Mouse (Mus musculus): ENCODE data around the gene Nmnat1. TPM values are rescaled to one million over a fixed set of nuclear protein-coding genes. Genes with fewer than 3 reads are reported as not detected.

Nmnat1 gene
- 13.9 and 14.2 TPM in 2 replicates for polyA plus RNA-seq (2015; fragmentation: Nextera tagmentation; extraction: Ambion mirVana)

DNA sequence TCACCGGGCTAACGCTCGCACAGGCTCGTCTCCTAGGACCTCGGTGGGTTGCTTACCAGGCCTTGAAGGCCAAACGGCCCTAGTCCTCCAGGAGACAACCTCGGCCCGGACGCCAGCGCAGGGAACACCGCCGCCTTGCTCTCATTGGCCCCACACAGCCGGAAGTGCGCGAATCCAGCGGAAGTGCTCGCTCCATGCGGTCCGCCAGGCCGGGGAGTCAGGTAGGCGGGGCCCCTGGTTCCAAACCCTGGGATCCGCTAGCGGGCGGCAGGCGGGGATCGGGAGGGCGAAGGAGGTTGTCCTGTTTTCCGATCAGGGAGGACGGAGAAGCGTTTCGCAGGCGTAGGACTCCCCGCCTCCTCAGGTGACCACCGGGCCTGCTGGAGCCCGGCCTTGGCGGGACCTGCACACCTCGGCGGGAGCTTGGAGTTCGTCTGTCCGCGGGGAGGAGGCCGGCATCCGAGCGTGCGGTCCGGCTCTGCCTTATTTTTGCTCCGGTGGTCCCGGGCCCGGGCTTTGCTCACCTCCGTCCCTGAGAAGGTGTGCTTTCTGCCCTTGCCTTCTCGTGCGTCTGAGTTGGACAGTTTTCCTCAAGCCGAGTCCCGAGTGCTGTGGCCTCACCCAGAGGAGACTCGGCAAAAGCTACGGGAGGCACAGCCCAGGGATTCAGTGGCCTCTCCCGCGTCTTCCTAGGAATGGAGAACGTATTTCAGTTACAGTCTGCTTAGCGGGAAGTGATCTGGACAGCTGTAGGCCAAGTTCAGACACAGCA lies at the start of gene Nmnat1, which contains the start of gene Lzic:
Gene Nmnat1 (minus strand): TSS at position 150 of the 772 bp plus-strand sequence.
Gene Lzic (plus strand): TSS at position 177 of the 772 bp plus-strand sequence.
- peak; percentile 98 for ATAC-seq (ENCODE audit: low FRiP score, low TSS enrichment)
- H3K4me3 ChIP-seq (ENCODE audit: low read length) = peak within 1 kb of the TSS; percentile 74
- WGBS = under 1% methylated on average over 60 of the region's 60 CpGs
- peak within 1 kb of the TSS; percentile 81 for H3K4me2 ChIP-seq (replicated peaks; ENCODE audit: low read depth, low read length)
- H3K9me3 ChIP-seq (ENCODE audit: low read length) = no peaks in the 10 kb centered on the region
- peaks cover 25% of the 10 kb centered on the region for H3K36me3 ChIP-seq (ENCODE audit: insufficient read depth, low read length)
- peak within 1 kb of the TSS; percentile 81 for H3K9ac ChIP-seq (replicated peaks; ENCODE audit: low read length)
- peak within 1 kb of the TSS; percentile 82 for H3K27ac ChIP-seq (ENCODE audit: low read length)
- H3K27me3 ChIP-seq (ENCODE audit: insufficient read depth, low read length) = no peaks in the 10 kb centered on the region
- peaks cover 12% of the 10 kb centered on the region for H3K4me1 ChIP-seq (ENCODE audit: insufficient read depth, low read length)

DNA sequence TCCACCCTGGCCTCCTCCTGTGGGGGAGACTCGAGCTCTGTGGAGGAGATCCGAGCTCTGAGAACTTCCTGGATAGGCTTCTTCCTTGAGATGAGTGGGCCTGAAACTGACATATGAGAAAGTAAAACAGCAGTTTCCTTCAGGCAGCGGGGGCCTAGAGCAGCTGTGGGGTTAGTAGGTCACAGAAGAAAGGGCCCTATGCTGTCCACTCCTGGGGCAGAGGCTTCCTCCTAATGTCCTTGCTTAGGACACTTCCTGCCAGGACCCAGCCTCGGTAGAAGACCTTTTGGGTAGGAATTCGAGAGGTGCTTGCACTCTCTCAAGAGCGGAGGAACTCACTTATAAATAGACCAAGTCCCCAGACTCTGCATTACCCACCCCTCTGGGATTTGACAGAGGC lies 44.7 kb upstream of the Nmnat1 start:
- WGBS = 25% methylated on average over 6 of the region's 6 CpGs
- Histone ChIP-seq H3K4me1 (ENCODE audit: insufficient read depth, low read length) (peaks cover 41% of the 10 kb centered on the region), H3K27me3 (ENCODE audit: insufficient read depth, low read length) (no peaks in the 10 kb centered on the region), H3K4me2 (replicated peaks; ENCODE audit: low read depth, low read length) (no peak overlapping the region), H3K4me3 (ENCODE audit: low read length) (no peak overlapping the region), H3K9me3 (ENCODE audit: low read length) (no peaks in the 10 kb centered on the region), H3K36me3 (ENCODE audit: insufficient read depth, low read length) (no peaks in the 10 kb centered on the region), H3K27ac (ENCODE audit: low read length) (peak overlapping the region; percentile 84), H3K9ac (replicated peaks; ENCODE audit: low read length) (no peak overlapping the region)
- peak; percentile 50; the same call in 1 of the 2 replicates for ATAC-seq (ENCODE audit: low FRiP score, low TSS enrichment)

DNA sequence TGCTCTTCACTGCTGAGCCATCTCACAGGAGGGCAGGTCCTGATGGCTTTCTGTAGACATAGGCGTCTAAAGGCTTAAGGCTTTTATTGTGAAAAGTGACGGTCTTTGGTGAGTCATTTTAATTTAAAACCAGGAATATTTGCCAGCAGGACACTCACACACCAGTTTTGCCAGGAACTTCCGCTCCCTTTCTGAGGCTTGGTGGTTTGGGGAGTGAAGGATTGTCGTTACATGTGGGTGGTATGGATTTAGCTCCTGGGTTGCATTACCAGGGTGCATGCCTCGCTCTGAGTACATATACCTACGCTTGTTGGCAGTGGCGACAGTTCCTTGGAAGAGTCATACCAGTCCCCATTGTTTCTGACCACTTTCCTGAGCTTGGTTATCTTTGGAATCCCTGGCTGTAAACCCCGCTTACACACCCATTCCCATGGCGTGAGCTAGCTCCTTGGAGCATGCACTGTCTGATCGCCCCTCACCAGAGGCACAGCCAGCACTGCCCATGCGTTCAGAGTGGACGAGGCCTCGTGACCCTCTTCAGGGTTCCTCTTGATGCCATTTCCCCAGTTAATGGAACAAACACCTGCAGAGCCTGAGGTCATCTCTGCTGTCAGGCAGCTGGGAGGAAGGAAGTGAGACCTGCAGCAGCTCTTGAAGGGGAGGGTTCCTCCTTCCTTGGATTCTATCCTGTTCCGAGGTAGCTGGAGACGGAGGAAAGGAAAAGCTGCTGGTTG lies 42.8 kb upstream of the Nmnat1 start:
- 56% methylated on average over 15 of the region's 15 CpGs for WGBS

DNA sequence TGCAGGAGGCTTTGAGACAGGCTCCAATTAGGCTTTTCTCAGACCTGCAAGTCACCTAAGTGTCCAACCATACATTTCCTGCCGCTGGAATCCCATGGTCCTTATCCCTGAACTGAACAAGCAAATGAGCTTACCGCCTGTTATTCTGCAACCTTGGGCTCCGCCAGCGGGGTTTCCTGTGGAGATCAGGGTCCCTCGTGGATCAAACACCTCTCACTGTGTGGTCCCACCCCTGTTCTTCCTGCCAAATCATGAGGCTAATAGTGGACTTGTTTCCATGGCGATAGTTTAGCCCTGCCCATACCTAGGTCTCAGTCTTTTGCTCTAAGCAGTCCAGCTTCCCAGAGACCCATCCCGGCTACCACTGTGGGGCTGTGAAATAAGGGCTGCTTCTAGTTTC lies 41.3 kb upstream of the Nmnat1 start:
- H3K4me2 ChIP-seq (replicated peaks; ENCODE audit: low read depth, low read length) = no peak overlapping the region
- no peak overlapping the region for H3K4me3 ChIP-seq (ENCODE audit: low read length)
- 26% methylated on average over 7 of the region's 7 CpGs for WGBS
- H3K27ac ChIP-seq (ENCODE audit: low read length) = peak overlapping the region; percentile 25; the same call in 1 of the 2 replicates
- ATAC-seq (ENCODE audit: low FRiP score, low TSS enrichment) = peak; percentile 40; the same call in 1 of the 2 replicates
- no peaks in the 10 kb centered on the region for H3K27me3 ChIP-seq (ENCODE audit: insufficient read depth, low read length)
- peaks cover 45% of the 10 kb centered on the region for H3K4me1 ChIP-seq (ENCODE audit: insufficient read depth, low read length)
- H3K9ac ChIP-seq (replicated peaks; ENCODE audit: low read length) = peak overlapping the region; percentile 46
- H3K9me3 ChIP-seq (ENCODE audit: low read length) = no peaks in the 10 kb centered on the region
- no peaks in the 10 kb centered on the region for H3K36me3 ChIP-seq (ENCODE audit: insufficient read depth, low read length)

More for the DNA sequence above, 42.8 kb upstream of the Nmnat1 start:
- Histone ChIP-seq H3K4me2 (replicated peaks; ENCODE audit: low read depth, low read length) (no peak overlapping the region), H3K36me3 (ENCODE audit: insufficient read depth, low read length) (no peaks in the 10 kb centered on the region), H3K9me3 (ENCODE audit: low read length) (no peaks in the 10 kb centered on the region), H3K27me3 (ENCODE audit: insufficient read depth, low read length) (no peaks in the 10 kb centered on the region), H3K27ac (ENCODE audit: low read length) (0 out of 2 replicates have a peak overlapping the region, but pooled peaks have one; percentile 23), H3K9ac (replicated peaks; ENCODE audit: low read length) (peak overlapping the region; percentile 2), H3K4me3 (ENCODE audit: low read length) (no peak overlapping the region), H3K4me1 (ENCODE audit: insufficient read depth, low read length) (peaks cover 44% of the 10 kb centered on the region)
- ATAC-seq (ENCODE audit: low FRiP score, low TSS enrichment) = no peak

DNA sequence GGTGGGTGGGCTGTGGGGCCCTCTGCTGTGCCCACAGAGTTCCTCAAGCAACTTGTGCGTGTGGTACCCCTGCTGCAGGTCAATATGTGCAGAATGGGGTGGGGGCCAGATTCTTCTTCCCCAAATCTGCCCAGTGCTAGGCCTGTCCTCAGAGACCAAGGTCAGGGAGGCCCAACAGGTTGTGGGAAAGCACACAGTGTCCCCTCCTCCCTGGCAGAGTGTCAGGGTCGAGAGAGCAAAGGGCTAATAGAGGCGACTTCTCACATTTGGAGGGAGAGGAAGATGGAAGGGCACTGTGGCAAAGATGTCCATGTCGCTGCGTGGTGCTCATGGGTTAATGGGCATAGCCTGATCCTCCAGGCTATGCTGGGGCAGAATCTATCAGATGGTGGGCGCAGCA lies 40.8 kb upstream of the Nmnat1 start:
- WGBS = 49% methylated on average over 6 of the region's 6 CpGs
- Histone ChIP-seq H3K4me3 (ENCODE audit: low read length) (no peak overlapping the region), H3K9ac (replicated peaks; ENCODE audit: low read length) (peak overlapping the region; percentile 46), H3K9me3 (ENCODE audit: low read length) (no peaks in the 10 kb centered on the region), H3K4me2 (replicated peaks; ENCODE audit: low read depth, low read length) (no peak overlapping the region), H3K36me3 (ENCODE audit: insufficient read depth, low read length) (no peaks in the 10 kb centered on the region), H3K4me1 (ENCODE audit: insufficient read depth, low read length) (peaks cover 50% of the 10 kb centered on the region), H3K27me3 (ENCODE audit: insufficient read depth, low read length) (no peaks in the 10 kb centered on the region), H3K27ac (ENCODE audit: low read length) (0 out of 2 replicates have a peak overlapping the region, but pooled peaks have one; percentile 25)
- no peak for ATAC-seq (ENCODE audit: low FRiP score, low TSS enrichment)

DNA sequence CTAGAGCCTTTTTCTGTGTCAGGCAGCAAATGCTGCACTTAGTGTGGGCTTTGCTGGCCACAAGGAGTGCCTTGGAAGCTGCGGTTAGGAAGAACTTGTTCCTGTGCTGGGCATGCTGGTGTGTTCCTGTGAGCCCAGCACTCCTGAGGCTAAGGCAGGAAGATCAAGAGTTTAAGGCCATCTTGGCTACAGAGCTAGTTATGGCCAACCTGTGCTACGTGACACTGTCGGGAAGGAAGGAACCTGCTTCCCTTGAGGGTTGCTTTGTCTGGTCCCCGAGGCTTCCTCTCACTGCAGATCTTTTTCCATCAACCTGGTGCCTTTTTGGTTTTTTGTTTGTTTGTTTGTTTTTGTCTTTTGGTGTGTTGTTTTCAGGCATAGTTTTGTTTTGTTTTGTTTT lies 40.2 kb upstream of the Nmnat1 start:
- Histone ChIP-seq H3K36me3 (ENCODE audit: insufficient read depth, low read length) (no peaks in the 10 kb centered on the region), H3K4me1 (ENCODE audit: insufficient read depth, low read length) (peaks cover 51% of the 10 kb centered on the region), H3K27me3 (ENCODE audit: insufficient read depth, low read length) (no peaks in the 10 kb centered on the region), H3K27ac (ENCODE audit: low read length) (no peak overlapping the region), H3K9ac (replicated peaks; ENCODE audit: low read length) (no peak overlapping the region), H3K4me3 (ENCODE audit: low read length) (no peak overlapping the region), H3K9me3 (ENCODE audit: low read length) (no peaks in the 10 kb centered on the region), H3K4me2 (replicated peaks; ENCODE audit: low read depth, low read length) (no peak overlapping the region)
- no peak for ATAC-seq (ENCODE audit: low FRiP score, low TSS enrichment)
- 83% methylated on average over 4 of the region's 4 CpGs for WGBS

DNA sequence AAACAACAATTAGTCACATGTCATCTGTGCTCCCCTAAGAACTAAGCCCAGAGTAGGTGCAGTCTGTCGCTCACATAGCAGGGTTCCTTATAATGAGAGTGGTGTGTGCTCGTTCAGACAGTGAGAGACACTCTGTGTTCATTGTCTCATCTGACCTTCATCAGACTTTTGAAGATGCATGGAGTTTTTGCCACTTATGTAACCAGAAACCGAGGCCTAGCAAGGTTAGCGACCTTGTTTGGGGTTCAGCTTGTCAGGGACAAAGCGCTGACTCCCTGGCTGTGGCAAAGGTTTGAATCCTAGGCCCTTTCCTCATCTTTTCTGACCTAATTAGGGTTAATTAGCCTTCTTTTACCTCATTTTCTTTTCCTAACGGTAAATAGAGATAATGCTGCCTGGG lies 39.0 kb upstream of the Nmnat1 start:
- Histone ChIP-seq H3K4me2 (replicated peaks; ENCODE audit: low read depth, low read length) (no peak overlapping the region), H3K4me1 (ENCODE audit: insufficient read depth, low read length) (peaks cover 55% of the 10 kb centered on the region), H3K27ac (ENCODE audit: low read length) (no peak overlapping the region), H3K4me3 (ENCODE audit: low read length) (no peak overlapping the region), H3K9ac (replicated peaks; ENCODE audit: low read length) (no peak overlapping the region), H3K9me3 (ENCODE audit: low read length) (no peaks in the 10 kb centered on the region), H3K36me3 (ENCODE audit: insufficient read depth, low read length) (no peaks in the 10 kb centered on the region), H3K27me3 (ENCODE audit: insufficient read depth, low read length) (no peaks in the 10 kb centered on the region)
- ATAC-seq (ENCODE audit: low FRiP score, low TSS enrichment) = no peak
- 84% methylated on average over 6 of the region's 6 CpGs for WGBS

DNA sequence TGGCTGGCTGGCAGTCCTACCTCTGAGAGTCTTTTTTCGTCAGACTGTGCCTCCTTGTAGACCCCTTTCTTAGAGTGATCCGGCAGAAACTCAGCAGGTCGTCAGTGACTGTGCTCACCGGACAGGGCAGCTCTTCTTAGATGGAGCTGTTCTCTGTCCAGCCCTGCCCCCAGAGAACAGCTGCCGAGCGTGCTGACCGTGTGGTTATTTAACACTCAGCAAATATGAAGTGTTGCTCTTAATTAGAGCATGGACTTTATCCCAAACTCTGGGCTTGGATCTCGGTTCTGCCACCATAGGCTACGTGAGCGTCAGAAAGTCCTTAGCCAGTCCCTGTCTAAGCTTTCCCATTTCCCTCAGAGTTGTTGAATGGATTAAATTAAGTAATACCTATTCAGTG lies 36.3 kb upstream of the Nmnat1 start:
- 56% methylated on average over 10 of the region's 10 CpGs for WGBS
- Histone ChIP-seq H3K36me3 (ENCODE audit: insufficient read depth, low read length) (no peaks in the 10 kb centered on the region), H3K4me3 (ENCODE audit: low read length) (no peak overlapping the region), H3K9me3 (ENCODE audit: low read length) (no peaks in the 10 kb centered on the region), H3K9ac (replicated peaks; ENCODE audit: low read length) (no peak overlapping the region; the same call in 1 of the 2 replicates), H3K4me1 (ENCODE audit: insufficient read depth, low read length) (peaks cover 40% of the 10 kb centered on the region), H3K4me2 (replicated peaks; ENCODE audit: low read depth, low read length) (no peak overlapping the region), H3K27ac (ENCODE audit: low read length) (no peak overlapping the region), H3K27me3 (ENCODE audit: insufficient read depth, low read length) (no peaks in the 10 kb centered on the region)
- ATAC-seq (ENCODE audit: low FRiP score, low TSS enrichment) = no peak

DNA sequence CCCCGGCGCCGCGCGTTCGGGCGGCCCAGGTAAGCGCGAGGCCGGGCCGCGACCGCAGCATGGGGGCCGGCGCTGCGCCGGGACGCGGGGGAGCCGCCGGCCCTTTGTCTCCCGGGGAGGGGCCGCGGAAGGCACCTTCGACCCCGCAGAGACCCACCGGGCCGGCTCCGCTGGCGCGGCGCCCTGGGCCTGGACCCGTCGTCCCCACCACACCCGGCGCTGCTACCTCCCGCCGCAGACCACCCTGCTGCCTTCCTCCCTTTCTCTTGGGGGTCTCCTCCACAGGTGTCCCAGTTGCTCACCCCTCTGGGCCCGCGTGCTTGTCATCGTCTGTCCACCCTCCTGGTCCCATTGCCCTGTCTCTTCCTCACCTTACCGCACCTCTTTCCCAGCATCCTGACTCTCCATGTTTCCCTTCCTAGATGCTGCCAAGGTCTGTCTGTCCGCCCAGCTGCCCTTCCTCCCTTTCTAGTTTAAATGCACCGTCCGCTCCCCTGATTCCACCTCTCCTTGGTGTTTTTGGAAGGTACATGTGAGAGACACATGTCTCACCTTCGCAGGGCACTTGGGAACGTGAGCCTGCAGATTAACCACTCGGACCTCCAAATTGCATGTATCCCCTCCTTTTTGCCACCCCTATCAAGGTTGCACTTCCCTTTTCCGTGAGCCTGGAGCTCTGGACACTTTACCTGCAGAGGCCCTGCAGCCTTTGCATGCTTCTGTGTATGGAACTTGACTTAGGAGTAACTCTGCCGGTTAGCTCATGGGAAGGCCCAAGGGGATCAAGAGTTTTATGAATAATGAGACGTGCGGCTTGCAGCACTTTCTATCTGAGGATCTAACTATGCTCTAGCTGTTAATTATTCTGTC lies 33.6 kb upstream of the Nmnat1 start:
- ATAC-seq (ENCODE audit: low FRiP score, low TSS enrichment) = no peak; the same call in 1 of the 2 replicates
- Histone ChIP-seq H3K4me1 (ENCODE audit: insufficient read depth, low read length) (peaks cover 24% of the 10 kb centered on the region), H3K27me3 (ENCODE audit: insufficient read depth, low read length) (no peaks in the 10 kb centered on the region), H3K36me3 (ENCODE audit: insufficient read depth, low read length) (no peaks in the 10 kb centered on the region), H3K9ac (replicated peaks; ENCODE audit: low read length) (peak overlapping the region; percentile 86), H3K27ac (ENCODE audit: low read length) (peak overlapping the region; percentile 60), H3K4me3 (ENCODE audit: low read length) (peak overlapping the region; percentile 77), H3K9me3 (ENCODE audit: low read length) (no peaks in the 10 kb centered on the region), H3K4me2 (replicated peaks; ENCODE audit: low read depth, low read length) (peak overlapping the region; percentile 79)
- WGBS = 4% methylated on average over 29 of the region's 52 CpGs

Data from kidney, embryonic 16.5 days (tissue).